Mouse (Mus musculus) brain, embryonic 14.5 days (tissue): ENCODE data around the gene Mtcl1.

ENCODE experiments used
- CTCF ChIP-seq: fragments of 200-500 bp; IDR thresholded peaks from 2 replicates; pipeline ENCODE4 v1.5.1; 2012; ENCODE audit warnings: inconsistent platforms, mild to moderate bottlenecking, moderate library complexity, borderline replicate concordance; ENCODE audit not compliant: insufficient read depth, insufficient read length; ENCODE audit errors: extremely low read depth
- POLR2A ChIP-seq: fragments of 200-500 bp; IDR thresholded peaks from 2 replicates; pipeline ENCODE4 v1.6.1; 2012; ENCODE audit warnings: mild to moderate bottlenecking, inconsistent platforms, borderline replicate concordance; ENCODE audit not compliant: poor library complexity, insufficient read depth, insufficient read length, severe bottlenecking; ENCODE audit errors: extremely low read depth

- TF ChIP-seq POLR2A: no peak
- no peak for TF ChIP-seq CTCF
These were observed 12.7 kb downstream of the Mtcl1 start for GRCm38 (mm10) chr17:66436811-66437210.
